Mouse (Mus musculus) mouse embryonic stem cell (cell line): Measurements from ENCODE around the gene Acaa1a.

ENCODE experiments used
- in situ Hi-C, 2 experiments: fragments of 300-500 bp; cut with MboI; formaldehyde crosslinking; loops; 1 replicate in 1 of 2; 3 replicates in 1 of 2; pipeline ENCODE4 v1.14.3; 2019 to 2020; ENCODE audit warnings: low sequenced_read_pairs in 2 of 2, low pct_unique_long_range_greater_than_20kb in 1 of 2, mixed read lengths in 1 of 2; ENCODE audit not compliant: unreplicated experiment in 1 of 2

Acaa1a gene

GRCm38 (mm10) chr9:119335571-119335970 is 3.9 kb upstream of the Acaa1a start:
- in situ Hi-C loops: no loop called here

- in situ Hi-C loops: no loop called here
Measured at GRCm38 (mm10) chr9:119337842-119338241, 1.6 kb upstream of the Acaa1a start.

- in situ Hi-C loops: no loop called here
Measured at GRCm38 (mm10) chr9:119338350-119338749, 1.1 kb upstream of the Acaa1a start.

- in situ Hi-C loops: no loop called here
Measured at GRCm38 (mm10) chr9:119339106-119339505, 370 bp upstream of the Acaa1a start.

- in situ Hi-C loops: no loop called here
Measured at GRCm38 (mm10) chr9:119340212-119340580, 720 bp downstream of the Acaa1a start.

- in situ Hi-C loops: no loop called here
Measured at GRCm38 (mm10) chr9:119340909-119341816, 1.7 kb downstream of the Acaa1a start, which contains the start of gene Myd88. TSS of gene Myd88 (minus strand) at chr9:119341411.

GRCm38 (mm10) chr9:119342728-119343127 is 3.3 kb downstream of the Acaa1a start:
- in situ Hi-C loops: no loop called here

- in situ Hi-C loops: no loop called here
Measured at GRCm38 (mm10) chr9:119346376-119346775, 6.9 kb downstream of the Acaa1a start.

- in situ Hi-C loops: no loop called here
Measured at GRCm38 (mm10) chr9:119350531-119350930, 11.1 kb downstream of the Acaa1a start.

GRCm38 (mm10) chr9:119350947-119351705 is 11.7 kb downstream of the Acaa1a start:
- in situ Hi-C loops: no loop called here

- in situ Hi-C loops: no loop called here
Measured at GRCm38 (mm10) chr9:119352060-119352459, 12.6 kb downstream of the Acaa1a start.

- in situ Hi-C loops: no loop called here
Measured at GRCm38 (mm10) chr9:119353926-119354325, 14.4 kb downstream of the Acaa1a start.

- in situ Hi-C loops: no loop called here
Measured at GRCm38 (mm10) chr9:119355943-119356342, 16.5 kb downstream of the Acaa1a start.

- in situ Hi-C loops: no loop called here
Measured at GRCm38 (mm10) chr9:119357331-119358057, 18.0 kb downstream of the Acaa1a start, which contains the start of gene Xylb. TSS of gene Xylb (plus strand) at chr9:119357381.

GRCm38 (mm10) chr9:119358058-119358429 is 18.6 kb downstream of the Acaa1a start:
- in situ Hi-C loops: no loop called here

GRCm38 (mm10) chr9:119361416-119361815 is 21.9 kb downstream of the Acaa1a start:
- in situ Hi-C loops: no loop called here

GRCm38 (mm10) chr9:119363229-119363628 is 23.8 kb downstream of the Acaa1a start:
- in situ Hi-C loops: no loop called here

GRCm38 (mm10) chr9:119365284-119365683 is 25.8 kb downstream of the Acaa1a start, which contains the start of gene Slc22a14:
TSS of gene Slc22a14 (minus strand) at chr9:119365553.
- in situ Hi-C loops: no loop called here

- in situ Hi-C loops: no loop called here
Measured at GRCm38 (mm10) chr9:119368367-119368766, 28.9 kb downstream of the Acaa1a start.
